Mouse (Mus musculus): ENCODE data around the gene 1700037C18Rik.

GRCm38 (mm10) chr16:3923966-3924365, 15.5 kb upstream of the 1700037C18Rik start:
- TF ChIP-seq POLR2A (IDR thresholded peaks at IDR 0.05; ENCODE audit: low read depth, low read length) (no peak), CTCF (IDR thresholded peaks at IDR 0.05; ENCODE audit: extremely low read depth, insufficient read length, insufficient replicate concordance, low read depth, low read length) (no peak)

Measured in small intestine, adult 2 months (tissue).